Comparison of ENCODE assay signal across 25 mouse cellular contexts in the genomic region with DNA sequence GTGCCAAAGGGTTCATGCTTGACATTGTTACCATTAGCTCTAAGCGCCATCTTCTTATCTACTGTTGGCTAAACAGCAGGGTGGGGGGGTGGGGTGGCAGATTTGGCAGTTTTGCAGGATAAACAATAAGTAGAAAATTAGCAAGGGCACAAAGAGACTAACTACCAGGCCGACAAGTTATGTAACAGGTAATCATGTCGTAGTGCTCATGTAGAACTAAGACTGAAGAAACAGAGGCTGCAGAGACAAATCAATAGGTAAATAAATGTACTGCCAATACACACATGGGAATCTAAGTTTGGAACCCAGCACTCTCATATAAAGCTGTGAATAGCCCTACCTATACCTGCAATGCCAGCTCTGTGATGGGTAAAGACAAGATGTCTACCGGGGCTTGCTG.
"Had no signal": no experiment of that assay in that cellular context is flagged by ENCODE, and none has a peak within 500 bp of the region (broad histone marks: within the 10 kb centered on the region; RNA-seq: fewer than 3 reads in every experiment).

No protein-coding gene starts in this region.

- H3K27me3 ChIP-seq: heart, embryonic 13.5 days; heart, embryonic 15.5 days; hindbrain, embryonic 13.5 days; hindbrain, embryonic 15.5 days; kidney, embryonic 15.5 days; limb, embryonic 13.5 days; limb, embryonic 15.5 days had no signal

- H3K27ac ChIP-seq: heart, adult 2 months; heart, embryonic 13.5 days; heart, embryonic 15.5 days; hindbrain, embryonic 13.5 days; hindbrain, embryonic 15.5 days; hindbrain, postnatal 0 days; kidney, embryonic 15.5 days; kidney, postnatal 0 days; limb, embryonic 13.5 days; limb, embryonic 15.5 days had no signal

- H3K4me3 ChIP-seq: heart, adult 2 months; heart, embryonic 13.5 days; heart, embryonic 15.5 days; hindbrain, embryonic 13.5 days; hindbrain, embryonic 15.5 days; kidney, embryonic 15.5 days; limb, embryonic 13.5 days; limb, embryonic 15.5 days had no signal

- ATAC-seq: hindbrain, postnatal 0 days; intestine, embryonic 16.5 days had no signal

- H3K36me3 ChIP-seq: heart, embryonic 13.5 days; heart, embryonic 15.5 days; hindbrain, embryonic 13.5 days; hindbrain, embryonic 15.5 days; kidney, embryonic 15.5 days; limb, embryonic 13.5 days; limb, embryonic 15.5 days had no signal

- H3K4me2 ChIP-seq: heart, embryonic 11.5 days; heart, embryonic 13.5 days; heart, embryonic 15.5 days; hindbrain, embryonic 13.5 days; hindbrain, embryonic 15.5 days; kidney, embryonic 15.5 days; limb, embryonic 13.5 days; limb, embryonic 15.5 days had no signal

- DNase-seq: gastrocnemius, postnatal 14 days; gastrocnemius, postnatal 36 days; heart, adult 11 months; heart, adult 2 months; heart, postnatal 14 days; heart, postnatal 36 days; kidney, adult 11 months; kidney, adult 2 months; kidney, adult 9 months; kidney, postnatal 14 days; kidney, postnatal 36 days; layer of hippocampus, adult 9-11 months; layer of hippocampus, postnatal 36 days; left cerebral cortex, postnatal 4 days had no signal

- H3K4me1 ChIP-seq: heart, embryonic 13.5 days; heart, embryonic 15.5 days; kidney, embryonic 15.5 days; limb, embryonic 13.5 days; limb, embryonic 15.5 days had no signal

- H3K9me3 ChIP-seq: heart, embryonic 15.5 days; hindbrain, embryonic 13.5 days; hindbrain, embryonic 15.5 days; kidney, embryonic 15.5 days; limb, embryonic 15.5 days had no signal

- H3K9ac ChIP-seq: heart, embryonic 13.5 days; heart, embryonic 15.5 days; hindbrain, embryonic 13.5 days; hindbrain, embryonic 15.5 days; kidney, embryonic 15.5 days; limb, embryonic 13.5 days; limb, embryonic 15.5 days had no signal
